7 mouse cellular contexts compared by ENCODE assay signal in genomic region chr1:43533497-43533896, GRCm38 (mm10).
DNase-seq lines count a peak whose midpoint lies in the region; ATAC-seq and TF ChIP-seq lines count a peak whose summit lies in the region.
"Not testable (repeated sequence)": the region's sequence is repeated elsewhere in the genome, so short reads cannot be mapped to it uniquely, and the experiment has no call there.

No protein-coding gene starts in this region.

- not testable (repeated sequence) for TF ChIP-seq EP300 in MEL (IDR thresholded peaks at IDR 0.05; ENCODE audit: low read depth in 1 of 2, low read length in 2 of 2); heart, postnatal 0 days (IDR thresholded peaks at IDR 0.05; ENCODE audit: low read depth); liver, embryonic 14.5 days (IDR thresholded peaks at IDR 0.05; ENCODE audit: low read depth)

- H3K9ac ChIP-seq in MEL (ENCODE audit: control insufficient read depth, low read depth, low read length, poor library complexity, severe bottlenecking); heart, embryonic 11.5 days (ENCODE audit: low read depth, low read length); heart, embryonic 14.5 days (ENCODE audit: low read length); heart, postnatal 0 days (replicated peaks; ENCODE audit: low read depth, low read length); liver, embryonic 11.5 days (ENCODE audit: low read depth, low read length); liver, embryonic 14.5 days (replicated peaks): not testable (repeated sequence)

- WGBS in heart, embryonic 11.5 days (ENCODE audit: insufficient replicate concordance) = 74% methylated on average over 11 of the region's 11 CpGs
- 66% methylated on average over 11 of the region's 11 CpGs for WGBS in heart, embryonic 14.5 days
- WGBS in heart, postnatal 0 days = 65% methylated on average over 11 of the region's 11 CpGs
- WGBS in liver, embryonic 11.5 days = 85% methylated on average over 11 of the region's 11 CpGs
- 73% methylated on average over 11 of the region's 11 CpGs for WGBS in liver, embryonic 14.5 days (ENCODE audit: insufficient replicate concordance)

- not testable (repeated sequence) for ATAC-seq in heart, embryonic 11.5 days (replicated peaks; ENCODE audit: insufficient number of reproducible peaks, low FRiP score, low TSS enrichment); heart, embryonic 14.5 days (ENCODE audit: insufficient number of reproducible peaks, insufficient read depth, low FRiP score, low read depth); heart, postnatal 0 days (ENCODE audit: insufficient read depth, low read depth)
- 0 out of 2 replicates have a peak, but pooled peaks have one; percentile 6 for ATAC-seq in liver, embryonic 11.5 days (replicated peaks; ENCODE audit: low FRiP score)
- 0 out of 2 replicates have a peak, but pooled peaks have one; percentile 13 for ATAC-seq in liver, embryonic 14.5 days (ENCODE audit: insufficient read depth)

- H3K4me1 ChIP-seq in MEL (ENCODE audit: control insufficient read depth in 1 of 2, insufficient read depth in 2 of 2, low read length in 2 of 2) = peaks cover 11 to 26% of the 10 kb centered on the region in 2 experiments
- H3K4me1 ChIP-seq in heart, embryonic 11.5 days (ENCODE audit: control insufficient read depth, insufficient read depth, low read length) = peaks cover 50% of the 10 kb centered on the region
- peaks cover 23 to 55% of the 10 kb centered on the region in 2 experiments for H3K4me1 ChIP-seq in heart, embryonic 14.5 days (ENCODE audit: control insufficient read depth in 2 of 2, insufficient read depth in 2 of 2, low read length in 2 of 2)
- peaks cover 67% of the 10 kb centered on the region for H3K4me1 ChIP-seq in heart, postnatal 0 days (ENCODE audit: control insufficient read depth, insufficient read depth)
- peaks cover 51% of the 10 kb centered on the region for H3K4me1 ChIP-seq in liver, embryonic 11.5 days (replicated peaks; ENCODE audit: control insufficient read depth, insufficient read depth, low read length)
- H3K4me1 ChIP-seq in liver, embryonic 14.5 days (replicated peaks; ENCODE audit: control insufficient read depth in 2 of 2, insufficient read depth in 2 of 2, low read length in 1 of 2) = peaks cover 32 to 44% of the 10 kb centered on the region in 2 experiments
- H3K4me1 ChIP-seq in megakaryocyte, embryonic 14.5 days = peaks cover 100% of the 10 kb centered on the region

- H3K9me3 ChIP-seq in MEL (replicated peaks; ENCODE audit: insufficient read depth, low read length); heart, embryonic 11.5 days (replicated peaks; ENCODE audit: control insufficient read depth, low read length); heart, embryonic 14.5 days (ENCODE audit: control insufficient read depth, low read length); heart, postnatal 0 days (replicated peaks; ENCODE audit: control insufficient read depth, low read length); liver, embryonic 11.5 days (ENCODE audit: control insufficient read depth, low read length); liver, embryonic 14.5 days (ENCODE audit: control insufficient read depth, low read length); megakaryocyte, embryonic 14.5 days: not testable (repeated sequence)

- not testable (repeated sequence) for H3K79me2 ChIP-seq in MEL (ENCODE audit: control insufficient read depth, insufficient read depth, low read length, poor library complexity)

- H3K36me3 ChIP-seq in MEL (ENCODE audit: control insufficient read depth in 1 of 2, insufficient read depth in 2 of 2, low read length in 2 of 2) = peaks cover 0 to 43% of the 10 kb centered on the region in 2 experiments; a peak in 2 of 4 replicates
- not testable (repeated sequence) for H3K36me3 ChIP-seq in heart, embryonic 11.5 days (ENCODE audit: control insufficient read depth, insufficient read depth, low read length); heart, embryonic 14.5 days (ENCODE audit: control insufficient read depth, insufficient read depth, low read length); heart, postnatal 0 days (replicated peaks; ENCODE audit: control insufficient read depth, insufficient read depth, low read length); liver, embryonic 11.5 days (ENCODE audit: control insufficient read depth, insufficient read depth, low read length); liver, embryonic 14.5 days (replicated peaks; ENCODE audit: control insufficient read depth, insufficient read depth, low read depth)
- H3K36me3 ChIP-seq in megakaryocyte, embryonic 14.5 days (replicated peaks; ENCODE audit: low read length) = peaks cover 98% of the 10 kb centered on the region

- peak overlapping the region; percentile 90 for H3K27ac ChIP-seq in MEL (ENCODE audit: control insufficient read depth, low read depth, low read length)
- H3K27ac ChIP-seq in heart, embryonic 11.5 days (ENCODE audit: low read depth, low read length) = 0 out of 2 replicates have a peak overlapping the region, but pooled peaks have one; percentile 15
- peak overlapping the region; percentile 59 to 62 for H3K27ac ChIP-seq in heart, embryonic 14.5 days (replicated peaks in 1 of 2; ENCODE audit: control insufficient read depth in 1 of 2, insufficient read depth in 1 of 2, low read depth in 2 of 2, low read length in 2 of 2)
- H3K27ac ChIP-seq in heart, postnatal 0 days (ENCODE audit: low read depth) = 0 out of 2 replicates have a peak overlapping the region, but pooled peaks have one; percentile 15
- peak overlapping the region; percentile 68 for H3K27ac ChIP-seq in liver, embryonic 11.5 days (ENCODE audit: low read depth, low read length)
- H3K27ac ChIP-seq in liver, embryonic 14.5 days = peak overlapping the region; percentile 21

- not testable (repeated sequence) for H3K4me2 ChIP-seq in heart, embryonic 11.5 days; heart, embryonic 14.5 days (ENCODE audit: low read length); heart, postnatal 0 days (ENCODE audit: low read depth, low read length); liver, embryonic 11.5 days; liver, embryonic 14.5 days (ENCODE audit: low read depth)

- TF ChIP-seq RAD21 in MEL (IDR thresholded peaks at IDR 0.05; ENCODE audit: low read depth, low read length) = not testable (repeated sequence)

- H3K4me3 ChIP-seq in MEL (ENCODE audit: control insufficient read depth in 1 of 2, insufficient read depth in 1 of 2, low read depth in 2 of 2, low read length in 2 of 2); heart, embryonic 11.5 days (ENCODE audit: low read depth, low read length); heart, embryonic 14.5 days (ENCODE audit: control insufficient read depth in 1 of 2, insufficient read depth in 1 of 2, low read depth in 1 of 2, low read length in 2 of 2); heart, postnatal 0 days (ENCODE audit: low read depth, low read length); liver, embryonic 11.5 days (ENCODE audit: low read depth, low read length); liver, embryonic 14.5 days (ENCODE audit: insufficient read depth in 1 of 2, low read depth in 2 of 2, low read length in 2 of 2): not testable (repeated sequence)
- peak overlapping the region; percentile 86 for H3K4me3 ChIP-seq in megakaryocyte, embryonic 14.5 days (replicated peaks)

- H3K27me3 ChIP-seq in MEL (ENCODE audit: control insufficient read depth in 1 of 2, insufficient read depth in 2 of 2, low read length in 2 of 2); heart, embryonic 11.5 days (ENCODE audit: control insufficient read depth, insufficient read depth, low read length); heart, embryonic 14.5 days (ENCODE audit: control insufficient read depth, insufficient read depth, low read length); heart, postnatal 0 days (ENCODE audit: control insufficient read depth, insufficient read depth, low read length); liver, embryonic 11.5 days (replicated peaks; ENCODE audit: control insufficient read depth, insufficient read depth, low read length); liver, embryonic 14.5 days (ENCODE audit: control insufficient read depth, insufficient read depth, low read length); megakaryocyte, embryonic 14.5 days (replicated peaks): not testable (repeated sequence)

- not testable (repeated sequence) for DNase-seq in MEL (ENCODE audit: low read depth, low spot score); heart, postnatal 0 days (ENCODE audit: low spot score); liver, embryonic 11.5 days (ENCODE audit: low spot score); liver, embryonic 14.5 days (ENCODE audit: low read depth in 3 of 3, low spot score in 3 of 3)

- not testable (repeated sequence) for TF ChIP-seq CTCF in MEL (IDR thresholded peaks at IDR 0.05 in 2 of 3, conservative IDR thresholded peaks at IDR 0.05 in 1 of 3; ENCODE audit: control insufficient read depth in 1 of 3, insufficient read depth in 1 of 3, low read depth in 2 of 3, low read length in 3 of 3, poor library complexity in 1 of 3, severe bottlenecking in 1 of 3); heart, postnatal 0 days (IDR thresholded peaks at IDR 0.05; ENCODE audit: low read depth); liver, embryonic 14.5 days (IDR thresholded peaks at IDR 0.05; ENCODE audit: low read depth)

- TF ChIP-seq POLR2A in MEL (IDR thresholded peaks at IDR 0.05; ENCODE audit: control insufficient read depth in 1 of 2, insufficient read depth in 1 of 2, low read depth in 1 of 2, low read length in 2 of 2, poor library complexity in 1 of 2) = not testable (repeated sequence)

Comparison
In these comparisons a context has a peak if more than half of its experiments do, and no peak if none do; other contexts are left out.
1. H3K27ac ChIP-seq: peak in every context shown above with its lines; median percentile 90 in MEL; 68 in liver, embryonic 11.5 days; 60 in heart, embryonic 14.5 days; 21 in liver, embryonic 14.5 days; 15 in heart, embryonic 11.5 days; 15 in heart, postnatal 0 days.